Mouse (Mus musculus): ENCODE data around the gene Dennd2d. TPM values are rescaled to one million over a fixed set of nuclear protein-coding genes. Genes with fewer than 3 reads are reported as not detected.

Gene Dennd2d
- polyA plus RNA-seq, 1 experiment from 2014 or later, result 0.46 TPM

DNA sequence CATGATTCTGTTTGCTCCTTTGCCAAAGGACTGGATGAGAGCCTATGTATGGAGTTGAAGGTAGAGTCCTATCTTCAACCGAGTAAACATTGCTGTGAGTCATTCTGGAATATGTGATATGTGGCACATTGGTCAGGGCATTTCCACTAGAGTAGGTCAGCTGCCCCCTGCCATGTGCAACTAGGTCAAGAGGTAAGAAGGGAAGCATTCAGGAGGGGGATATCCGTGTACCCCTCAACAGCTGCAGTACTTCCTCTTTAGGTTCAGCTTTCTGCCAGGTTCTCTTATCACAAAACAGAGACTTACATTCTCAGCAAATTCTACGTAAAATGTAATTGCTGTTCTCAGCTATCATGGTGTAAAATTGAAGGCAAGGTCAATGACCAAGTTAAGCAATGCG is 8.0 kb upstream of the Dennd2d start:
- Histone ChIP-seq H3K4me2 (ENCODE audit: low read length) (no peak overlapping the region), H3K27me3 (ENCODE audit: control insufficient read depth, insufficient read depth, low read length) (no peaks in the 10 kb centered on the region), H3K4me1 (ENCODE audit: control insufficient read depth, insufficient read depth, low read length) (no peaks in the 10 kb centered on the region), H3K27ac (replicated peaks; ENCODE audit: low read depth, low read length) (no peak overlapping the region), H3K4me3 (replicated peaks; ENCODE audit: low read depth, low read length) (no peak overlapping the region), H3K9me3 (ENCODE audit: control insufficient read depth, low read length) (no peaks in the 10 kb centered on the region), H3K9ac (replicated peaks; ENCODE audit: low read length) (no peak overlapping the region), H3K36me3 (ENCODE audit: control insufficient read depth, insufficient read depth, low read length) (no peaks in the 10 kb centered on the region)
- 91% methylated on average over 4 of the region's 4 CpGs for WGBS
- ATAC-seq (ENCODE audit: low FRiP score, low TSS enrichment), result no peak
- no peak for DNase-seq

DNA sequence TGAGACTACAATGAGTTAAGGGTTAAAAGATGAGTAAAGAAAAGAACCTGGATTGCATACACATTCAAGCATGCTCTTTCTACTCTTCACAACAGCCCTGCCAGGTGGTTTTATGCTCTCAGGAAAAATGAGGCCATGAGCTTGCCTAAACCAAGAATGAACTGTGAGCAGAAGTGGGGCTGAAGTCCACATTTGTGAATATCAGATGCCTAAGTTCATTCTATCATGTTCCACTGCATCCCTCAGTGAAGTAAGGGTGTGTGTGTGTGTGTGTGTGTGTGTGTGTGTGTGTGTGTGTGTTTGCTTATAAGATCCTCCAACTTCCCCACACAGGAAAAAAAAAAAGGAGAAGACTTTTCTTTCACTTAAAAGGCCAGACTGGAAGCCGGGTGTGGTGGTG is 5.3 kb upstream of the Dennd2d start:
- Histone ChIP-seq H3K4me3 (replicated peaks; ENCODE audit: low read depth, low read length) (no peak overlapping the region), H3K4me1 (ENCODE audit: control insufficient read depth, insufficient read depth, low read length) (no peaks in the 10 kb centered on the region), H3K27me3 (ENCODE audit: control insufficient read depth, insufficient read depth, low read length) (no peaks in the 10 kb centered on the region), H3K4me2 (ENCODE audit: low read length) (no peak overlapping the region), H3K9ac (replicated peaks; ENCODE audit: low read length) (no peak overlapping the region), H3K27ac (replicated peaks; ENCODE audit: low read depth, low read length) (no peak overlapping the region), H3K9me3 (ENCODE audit: control insufficient read depth, low read length) (no peaks in the 10 kb centered on the region), H3K36me3 (ENCODE audit: control insufficient read depth, insufficient read depth, low read length) (no peaks in the 10 kb centered on the region)
- 71% methylated on average over 1 of the region's 1 CpGs for WGBS
- ATAC-seq (ENCODE audit: low FRiP score, low TSS enrichment) (no peak), DNase-seq (no peak)

DNA sequence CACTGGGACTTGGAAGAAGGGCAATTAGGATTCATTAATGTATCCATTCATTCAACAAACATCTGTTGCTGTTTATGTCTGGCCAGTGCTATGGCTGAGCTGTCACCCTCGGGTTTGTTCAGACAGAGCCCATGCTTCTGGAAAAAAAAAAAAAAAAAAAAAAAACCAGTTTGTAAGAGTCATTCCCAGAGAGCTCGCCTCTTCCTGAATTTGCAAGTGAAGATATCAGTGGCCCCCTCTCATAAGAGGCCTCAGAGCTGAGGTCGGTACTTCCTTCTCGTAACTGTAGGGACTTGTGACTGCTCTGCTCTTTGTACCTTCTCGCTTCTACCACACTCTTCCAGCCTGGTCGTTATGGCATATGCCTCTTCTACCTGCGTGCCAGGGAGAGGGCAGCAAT is 1.1 kb downstream of the Dennd2d start:
- Histone ChIP-seq H3K4me3 (replicated peaks; ENCODE audit: low read depth, low read length) (no peak overlapping the region), H3K4me1 (ENCODE audit: control insufficient read depth, insufficient read depth, low read length) (peaks cover 9% of the 10 kb centered on the region; the same call in 1 of the 2 replicates), H3K9me3 (ENCODE audit: control insufficient read depth, low read length) (no peaks in the 10 kb centered on the region), H3K27me3 (ENCODE audit: control insufficient read depth, insufficient read depth, low read length) (no peaks in the 10 kb centered on the region), H3K36me3 (ENCODE audit: control insufficient read depth, insufficient read depth, low read length) (no peaks in the 10 kb centered on the region), H3K4me2 (ENCODE audit: low read length) (no peak overlapping the region), H3K27ac (replicated peaks; ENCODE audit: low read depth, low read length) (no peak overlapping the region), H3K9ac (replicated peaks; ENCODE audit: low read length) (no peak overlapping the region)
- ATAC-seq (ENCODE audit: low FRiP score, low TSS enrichment) (peak; percentile 12; the same call in 1 of the 2 replicates), DNase-seq (no peak)
- WGBS, result 77% methylated on average over 7 of the region's 7 CpGs

DNA sequence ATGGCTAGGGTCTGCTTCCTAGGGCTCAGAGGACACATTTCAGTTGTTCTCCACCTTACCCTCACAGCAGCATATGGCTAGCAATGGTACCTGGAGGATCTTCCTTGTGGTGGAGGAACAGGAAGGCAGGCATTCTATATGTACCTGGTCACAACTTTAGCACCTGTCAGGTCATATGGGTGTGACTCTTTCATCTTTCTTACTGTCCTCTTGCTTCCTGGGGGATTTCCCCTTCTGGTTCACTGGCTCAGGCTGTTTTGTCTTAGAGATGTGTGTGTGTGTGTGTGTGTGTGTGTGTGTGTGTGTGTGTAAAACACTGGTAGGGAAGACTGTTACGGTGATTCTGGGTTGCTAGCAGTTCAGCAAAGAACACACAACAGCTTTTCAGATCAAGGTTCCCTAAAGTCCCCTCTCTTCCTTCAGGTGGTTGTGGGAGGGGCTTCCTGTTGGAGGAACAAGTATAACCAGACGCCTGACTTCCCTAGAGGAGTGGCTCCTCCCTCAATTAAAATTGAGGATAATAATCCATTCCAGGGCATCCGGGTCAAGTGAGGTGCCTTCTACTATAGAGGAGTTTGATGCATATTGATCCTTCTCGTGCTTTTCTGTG is 1.7 kb downstream of the Dennd2d start:
- no peaks in the 10 kb centered on the region for H3K36me3 ChIP-seq (ENCODE audit: control insufficient read depth, insufficient read depth, low read length)
- ATAC-seq (ENCODE audit: low FRiP score, low TSS enrichment) (no peak), DNase-seq (no peak)
- H3K9ac ChIP-seq (replicated peaks; ENCODE audit: low read length), result no peak overlapping the region
- no peak overlapping the region for H3K4me3 ChIP-seq (replicated peaks; ENCODE audit: low read depth, low read length)
- H3K27ac ChIP-seq (replicated peaks; ENCODE audit: low read depth, low read length), result no peak overlapping the region
- no peak overlapping the region for H3K4me2 ChIP-seq (ENCODE audit: low read length)
- no peaks in the 10 kb centered on the region for H3K27me3 ChIP-seq (ENCODE audit: control insufficient read depth, insufficient read depth, low read length)
- 80% methylated on average over 4 of the region's 4 CpGs for WGBS
- H3K9me3 ChIP-seq (ENCODE audit: control insufficient read depth, low read length), result no peaks in the 10 kb centered on the region
- H3K4me1 ChIP-seq (ENCODE audit: control insufficient read depth, insufficient read depth, low read length), result peaks cover 9% of the 10 kb centered on the region; the same call in 1 of the 2 replicates

- 94% methylated on average over 3 of the region's 3 CpGs for WGBS
- no peak for DNase-seq
- no peak for ATAC-seq (ENCODE audit: low FRiP score, low TSS enrichment)
These were observed 2.7 kb downstream of the Dennd2d start for GRCm38 (mm10) chr3:106484861-106485260.

GRCm38 (mm10) chr3:106485810-106486209 is 3.6 kb downstream of the Dennd2d start:
- Histone ChIP-seq H3K27me3 (ENCODE audit: control insufficient read depth, insufficient read depth, low read length) (no peaks in the 10 kb centered on the region), H3K4me3 (replicated peaks; ENCODE audit: low read depth, low read length) (no peak overlapping the region), H3K27ac (replicated peaks; ENCODE audit: low read depth, low read length) (no peak overlapping the region), H3K4me1 (ENCODE audit: control insufficient read depth, insufficient read depth, low read length) (peaks cover 9% of the 10 kb centered on the region; the same call in 1 of the 2 replicates), H3K4me2 (ENCODE audit: low read length) (no peak overlapping the region), H3K9ac (replicated peaks; ENCODE audit: low read length) (no peak overlapping the region), H3K9me3 (ENCODE audit: control insufficient read depth, low read length) (no peaks in the 10 kb centered on the region), H3K36me3 (ENCODE audit: control insufficient read depth, insufficient read depth, low read length) (no peaks in the 10 kb centered on the region)
- no peak for DNase-seq
- ATAC-seq (ENCODE audit: low FRiP score, low TSS enrichment), result no peak
- 76% methylated on average over 5 of the region's 5 CpGs for WGBS

More at GRCm38 (mm10) chr3:106484861-106485260, 2.7 kb downstream of the Dennd2d start:
- no peak overlapping the region for H3K4me2 ChIP-seq (ENCODE audit: low read length)
- H3K27me3 ChIP-seq (ENCODE audit: control insufficient read depth, insufficient read depth, low read length), result no peaks in the 10 kb centered on the region
- H3K9me3 ChIP-seq (ENCODE audit: control insufficient read depth, low read length), result no peaks in the 10 kb centered on the region
- peaks cover 9% of the 10 kb centered on the region; the same call in 1 of the 2 replicates for H3K4me1 ChIP-seq (ENCODE audit: control insufficient read depth, insufficient read depth, low read length)
- H3K36me3 ChIP-seq (ENCODE audit: control insufficient read depth, insufficient read depth, low read length), result no peaks in the 10 kb centered on the region
- H3K9ac ChIP-seq (replicated peaks; ENCODE audit: low read length), result no peak overlapping the region
- H3K4me3 ChIP-seq (replicated peaks; ENCODE audit: low read depth, low read length), result no peak overlapping the region
- no peak overlapping the region for H3K27ac ChIP-seq (replicated peaks; ENCODE audit: low read depth, low read length)

DNA sequence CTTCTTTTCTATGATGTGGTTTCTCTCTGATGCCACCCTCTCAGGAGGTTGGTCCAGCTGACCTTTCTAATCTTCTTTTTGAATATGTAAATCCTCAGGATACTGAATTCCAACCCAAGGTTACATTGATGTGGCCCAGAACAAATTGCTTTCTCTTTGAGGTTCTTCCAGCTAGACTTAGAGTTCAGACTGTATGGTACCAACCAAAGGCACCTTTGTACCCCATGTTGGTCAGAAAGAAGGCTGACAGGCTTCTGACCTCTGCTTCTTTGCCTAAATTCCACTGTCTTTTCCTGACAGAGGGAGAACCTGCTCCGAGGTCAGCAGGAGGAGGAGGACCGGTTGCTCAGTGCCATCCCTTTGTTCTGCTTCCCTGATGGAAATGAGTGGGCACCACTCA is 5.3 kb downstream of the Dennd2d start:
- DNase-seq (no peak), ATAC-seq (ENCODE audit: low FRiP score, low TSS enrichment) (no peak)
- no peaks in the 10 kb centered on the region for H3K27me3 ChIP-seq (ENCODE audit: control insufficient read depth, insufficient read depth, low read length)
- H3K4me3 ChIP-seq (replicated peaks; ENCODE audit: low read depth, low read length), result no peak overlapping the region
- no peaks in the 10 kb centered on the region for H3K36me3 ChIP-seq (ENCODE audit: control insufficient read depth, insufficient read depth, low read length)
- H3K4me2 ChIP-seq (ENCODE audit: low read length), result no peak overlapping the region
- H3K4me1 ChIP-seq (ENCODE audit: control insufficient read depth, insufficient read depth, low read length), result peaks cover 3% of the 10 kb centered on the region; the same call in 1 of the 2 replicates
- H3K27ac ChIP-seq (replicated peaks; ENCODE audit: low read depth, low read length), result no peak overlapping the region
- H3K9ac ChIP-seq (replicated peaks; ENCODE audit: low read length), result no peak overlapping the region
- H3K9me3 ChIP-seq (ENCODE audit: control insufficient read depth, low read length), result no peaks in the 10 kb centered on the region
- 65% methylated on average over 2 of the region's 2 CpGs for WGBS

GRCm38 (mm10) chr3:106490239-106490638 is 8.0 kb downstream of the Dennd2d start:
- no peak overlapping the region for H3K27ac ChIP-seq (replicated peaks; ENCODE audit: low read depth, low read length)
- no peaks in the 10 kb centered on the region for H3K27me3 ChIP-seq (ENCODE audit: control insufficient read depth, insufficient read depth, low read length)
- no peak for ATAC-seq (ENCODE audit: low FRiP score, low TSS enrichment)

DNA sequence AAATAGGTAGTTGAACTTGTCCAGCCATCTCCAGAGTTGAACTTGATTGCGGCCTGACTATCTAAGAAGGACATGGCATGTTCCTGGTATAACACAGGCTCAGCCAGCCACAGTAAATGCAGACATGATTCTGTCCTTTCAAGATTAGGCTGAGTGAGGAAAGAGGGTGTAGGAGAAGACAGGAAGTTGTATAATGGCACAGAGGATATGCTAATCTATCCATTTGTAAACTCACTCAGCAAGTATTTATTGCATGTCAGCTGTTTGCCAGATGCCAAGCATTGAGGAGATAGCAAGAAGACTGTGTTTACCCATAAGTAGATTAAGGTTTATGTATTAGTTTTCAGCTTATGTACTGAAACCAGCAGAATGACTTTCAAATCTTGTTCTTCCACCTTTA is 10.5 kb downstream of the Dennd2d start:
- ATAC-seq (ENCODE audit: low FRiP score, low TSS enrichment), result no peak

More at GRCm38 (mm10) chr3:106490239-106490638, 8.0 kb downstream of the Dennd2d start:
- Histone ChIP-seq H3K9ac (replicated peaks; ENCODE audit: low read length) (no peak overlapping the region), H3K4me3 (replicated peaks; ENCODE audit: low read depth, low read length) (no peak overlapping the region), H3K9me3 (ENCODE audit: control insufficient read depth, low read length) (no peaks in the 10 kb centered on the region), H3K36me3 (ENCODE audit: control insufficient read depth, insufficient read depth, low read length) (no peaks in the 10 kb centered on the region), H3K4me2 (ENCODE audit: low read length) (no peak overlapping the region), H3K4me1 (ENCODE audit: control insufficient read depth, insufficient read depth, low read length) (no peaks in the 10 kb centered on the region)
- DNase-seq, result no peak
- WGBS, result 96% methylated on average over 4 of the region's 4 CpGs

More for the DNA sequence above, 10.5 kb downstream of the Dennd2d start:
- H3K27ac ChIP-seq (replicated peaks; ENCODE audit: low read depth, low read length), result no peak overlapping the region
- no peak overlapping the region for H3K9ac ChIP-seq (replicated peaks; ENCODE audit: low read length)
- WGBS, result 96% methylated on average over 1 of the region's 1 CpGs
- no peaks in the 10 kb centered on the region for H3K9me3 ChIP-seq (ENCODE audit: control insufficient read depth, low read length)
- H3K4me3 ChIP-seq (replicated peaks; ENCODE audit: low read depth, low read length), result no peak overlapping the region
- no peaks in the 10 kb centered on the region for H3K36me3 ChIP-seq (ENCODE audit: control insufficient read depth, insufficient read depth, low read length)
- no peaks in the 10 kb centered on the region for H3K27me3 ChIP-seq (ENCODE audit: control insufficient read depth, insufficient read depth, low read length)
- DNase-seq, result no peak
- H3K4me1 ChIP-seq (ENCODE audit: control insufficient read depth, insufficient read depth, low read length), result no peaks in the 10 kb centered on the region
- H3K4me2 ChIP-seq (ENCODE audit: low read length), result no peak overlapping the region
